Mouse (Mus musculus): Measurements from ENCODE around the gene Mboat2. TPM values are rescaled to one million over a fixed set of nuclear protein-coding genes. Genes with fewer than 3 reads are reported as not detected.

Mboat2 gene
- polyA plus RNA-seq, 2 experiments, result 25.2 to 70.5 TPM

GRCm38 (mm10) chr12:24872264-24872663 lies 41.6 kb downstream of the Mboat2 start:
- Histone ChIP-seq H3K4me2 (replicated peaks; ENCODE audit: low read depth, low read length, severe bottlenecking) (no peak overlapping the region), H3K27ac (replicated peaks; ENCODE audit: low read depth, low read length) (peak overlapping the region; percentile 55), H3K4me1 (ENCODE audit: control insufficient read depth, insufficient read depth, low read length) (peaks cover 50% of the 10 kb centered on the region), H3K36me3 (ENCODE audit: control insufficient read depth, insufficient read depth, low read length) (no peaks in the 10 kb centered on the region), H3K9ac (ENCODE audit: low read depth, low read length, severe bottlenecking) (no peak overlapping the region), H3K27me3 (ENCODE audit: control insufficient read depth, insufficient read depth, low read length) (no peaks in the 10 kb centered on the region), H3K9me3 (ENCODE audit: control insufficient read depth, low read length) (no peaks in the 10 kb centered on the region), H3K4me3 (replicated peaks; ENCODE audit: low read length) (no peak overlapping the region)
- no peak for DNase-seq (ENCODE audit: low spot score)
- no peak for ATAC-seq (ENCODE audit: low FRiP score, low read depth)
- WGBS, result 49% methylated on average over 8 of the region's 8 CpGs
- no peak for TF ChIP-seq POLR2A (IDR thresholded peaks at IDR 0.05; ENCODE audit: borderline replicate concordance, extremely low read depth, insufficient read depth, insufficient read length)

- Histone ChIP-seq H3K36me3 (ENCODE audit: control insufficient read depth, insufficient read depth, low read length) (no peaks in the 10 kb centered on the region), H3K4me2 (replicated peaks; ENCODE audit: low read depth, low read length, severe bottlenecking) (no peak overlapping the region), H3K27me3 (ENCODE audit: control insufficient read depth, insufficient read depth, low read length) (no peaks in the 10 kb centered on the region), H3K4me3 (replicated peaks; ENCODE audit: low read length) (no peak overlapping the region), H3K4me1 (ENCODE audit: control insufficient read depth, insufficient read depth, low read length) (peaks cover 55% of the 10 kb centered on the region), H3K27ac (replicated peaks; ENCODE audit: low read depth, low read length) (peak overlapping the region; percentile 55; the same call in 1 of the 2 replicates), H3K9ac (ENCODE audit: low read depth, low read length, severe bottlenecking) (no peak overlapping the region), H3K9me3 (ENCODE audit: control insufficient read depth, low read length) (no peaks in the 10 kb centered on the region)
- TF ChIP-seq POLR2A (IDR thresholded peaks at IDR 0.05; ENCODE audit: borderline replicate concordance, extremely low read depth, insufficient read depth, insufficient read length), result no peak
- 67% methylated on average over 10 of the region's 10 CpGs for WGBS
- DNase-seq (ENCODE audit: low spot score) (no peak), ATAC-seq (ENCODE audit: low FRiP score, low read depth) (no peak)
Measured at GRCm38 (mm10) chr12:24872689-24873088, 42.0 kb downstream of the Mboat2 start.

- WGBS, result 82% methylated on average over 1 of the region's 1 CpGs
- no peak overlapping the region for H3K9ac ChIP-seq (ENCODE audit: low read depth, low read length, severe bottlenecking)
- DNase-seq (ENCODE audit: low spot score), result no peak
- H3K4me2 ChIP-seq (replicated peaks; ENCODE audit: low read depth, low read length, severe bottlenecking), result no peak overlapping the region
- ATAC-seq (ENCODE audit: low FRiP score, low read depth), result no peak
- peaks cover 44% of the 10 kb centered on the region for H3K4me1 ChIP-seq (ENCODE audit: control insufficient read depth, insufficient read depth, low read length)
- H3K9me3 ChIP-seq (ENCODE audit: control insufficient read depth, low read length), result no peaks in the 10 kb centered on the region
- H3K4me3 ChIP-seq (replicated peaks; ENCODE audit: low read length), result no peak overlapping the region
- no peak for TF ChIP-seq POLR2A (IDR thresholded peaks at IDR 0.05; ENCODE audit: borderline replicate concordance, extremely low read depth, insufficient read depth, insufficient read length)
- no peaks in the 10 kb centered on the region for H3K27me3 ChIP-seq (ENCODE audit: control insufficient read depth, insufficient read depth, low read length)
- no peak overlapping the region for H3K27ac ChIP-seq (replicated peaks; ENCODE audit: low read depth, low read length)
- H3K36me3 ChIP-seq (ENCODE audit: control insufficient read depth, insufficient read depth, low read length), result no peaks in the 10 kb centered on the region
Measured at GRCm38 (mm10) chr12:24875908-24876307, 45.2 kb downstream of the Mboat2 start.

DNA sequence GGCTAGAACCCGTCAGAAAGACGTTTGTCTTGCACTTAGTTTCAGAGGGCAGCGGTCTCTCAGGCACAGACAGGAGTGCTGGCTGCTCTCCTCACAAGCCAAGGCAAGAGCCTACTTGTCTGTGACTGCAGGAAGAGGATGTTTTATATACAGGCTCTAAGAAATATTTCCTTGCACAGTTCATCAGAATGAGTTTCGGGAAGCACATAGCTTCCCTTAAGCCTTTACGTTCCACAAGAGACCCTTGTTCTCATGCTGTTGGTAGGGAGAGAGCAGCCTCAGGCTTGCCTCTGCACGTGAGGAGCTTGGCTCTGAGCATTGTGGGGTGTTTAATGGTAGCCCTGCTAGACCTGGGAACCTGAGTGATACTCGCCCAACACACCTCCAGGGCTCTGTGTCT lies 46.6 kb downstream of the Mboat2 start:
- DNase-seq (ENCODE audit: low spot score) (peak; percentile 48), ATAC-seq (ENCODE audit: low FRiP score, low read depth) (peak; percentile 64)
- peak overlapping the region; percentile 68 for H3K27ac ChIP-seq (replicated peaks; ENCODE audit: low read depth, low read length)
- H3K27me3 ChIP-seq (ENCODE audit: control insufficient read depth, insufficient read depth, low read length), result no peaks in the 10 kb centered on the region
- H3K36me3 ChIP-seq (ENCODE audit: control insufficient read depth, insufficient read depth, low read length), result peaks cover 3% of the 10 kb centered on the region; the same call in 1 of the 2 replicates
- H3K9me3 ChIP-seq (ENCODE audit: control insufficient read depth, low read length), result no peaks in the 10 kb centered on the region
- peaks cover 34% of the 10 kb centered on the region for H3K4me1 ChIP-seq (ENCODE audit: control insufficient read depth, insufficient read depth, low read length)
- 0 out of 2 replicates have a peak overlapping the region, but pooled peaks have one; percentile 10 for H3K4me2 ChIP-seq (replicated peaks; ENCODE audit: low read depth, low read length, severe bottlenecking)
- TF ChIP-seq POLR2A (IDR thresholded peaks at IDR 0.05; ENCODE audit: borderline replicate concordance, extremely low read depth, insufficient read depth, insufficient read length), result no peak
- no peak overlapping the region for H3K4me3 ChIP-seq (replicated peaks; ENCODE audit: low read length)
- WGBS, result 27% methylated on average over 7 of the region's 7 CpGs
- H3K9ac ChIP-seq (ENCODE audit: low read depth, low read length, severe bottlenecking), result no peak overlapping the region

- Histone ChIP-seq H3K27me3 (ENCODE audit: control insufficient read depth, insufficient read depth, low read length) (no peaks in the 10 kb centered on the region), H3K36me3 (ENCODE audit: control insufficient read depth, insufficient read depth, low read length) (peaks cover 9% of the 10 kb centered on the region; the same call in 1 of the 2 replicates), H3K9me3 (ENCODE audit: control insufficient read depth, low read length) (no peaks in the 10 kb centered on the region), H3K9ac (ENCODE audit: low read depth, low read length, severe bottlenecking) (no peak overlapping the region), H3K4me3 (replicated peaks; ENCODE audit: low read length) (no peak overlapping the region), H3K4me1 (ENCODE audit: control insufficient read depth, insufficient read depth, low read length) (peaks cover 27% of the 10 kb centered on the region), H3K4me2 (replicated peaks; ENCODE audit: low read depth, low read length, severe bottlenecking) (no peak overlapping the region), H3K27ac (replicated peaks; ENCODE audit: low read depth, low read length) (no peak overlapping the region)
- no peak for TF ChIP-seq POLR2A (IDR thresholded peaks at IDR 0.05; ENCODE audit: borderline replicate concordance, extremely low read depth, insufficient read depth, insufficient read length)
- 87% methylated on average over 6 of the region's 6 CpGs for WGBS
- ATAC-seq (ENCODE audit: low FRiP score, low read depth) (no peak), DNase-seq (ENCODE audit: low spot score) (no peak)
Measured at GRCm38 (mm10) chr12:24878090-24878489, 47.4 kb downstream of the Mboat2 start.

Data from limb, embryonic 14.5 days (tissue).